Mouse (Mus musculus) ES-CJ7 (cell line): ENCODE measurements at regions not wholly inside any gene's neighbourhood (a gene's known extent, or its start where the extent isn't known, plus 50 kb on each side); places are given as distances from the start of the nearest gene placed in this dataset.

Experiments
- DNase-seq: peaks from one replicate; pipeline ENCODE4 v3.0.0; 2011; ENCODE audit warnings: low read depth, low spot score

- no peak for DNase-seq
Observed at GRCm38 (mm10) chr15:42304097-42304496, 2169.9 kb downstream of the 9330182O14Rik start.

DNA sequence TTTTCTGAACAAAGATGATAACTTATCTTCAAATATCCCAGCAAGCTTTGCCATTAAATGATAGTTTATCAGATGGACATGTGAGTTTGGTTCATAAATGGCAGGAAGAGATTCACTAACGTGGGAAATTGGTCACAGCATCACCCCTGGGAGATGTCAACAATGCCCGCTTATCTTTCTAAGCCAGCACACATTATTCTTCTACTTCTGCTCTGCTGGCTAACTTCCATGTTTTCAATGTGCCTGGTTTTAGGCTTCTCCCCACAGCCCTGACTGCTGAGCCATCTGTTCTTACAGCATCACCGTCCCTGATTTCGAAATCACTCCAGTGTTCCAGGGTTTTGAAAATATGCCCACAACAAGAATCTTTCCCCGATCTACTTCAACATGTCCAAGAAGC, 2175.4 kb downstream of the 9330182O14Rik start:
- no peak for DNase-seq

DNA sequence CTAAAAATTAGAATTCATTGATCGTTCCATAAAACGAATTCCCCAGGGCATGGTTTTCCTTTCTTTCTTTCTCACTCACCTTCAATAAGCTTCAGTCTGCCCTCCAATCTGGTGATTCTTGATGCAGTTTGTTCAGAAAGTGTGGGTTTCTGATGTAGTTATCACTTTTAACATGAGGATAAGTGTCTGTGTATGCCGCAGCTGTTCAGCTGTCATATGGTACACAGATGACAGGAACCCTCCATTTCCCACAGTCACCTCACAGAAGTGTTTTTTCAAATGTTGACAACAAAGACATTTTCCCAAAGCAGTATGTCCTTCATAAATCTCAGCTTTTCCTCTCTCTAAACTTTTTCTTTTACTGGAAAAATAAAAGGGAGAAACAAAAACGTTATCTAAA, 2177.0 kb downstream of the 9330182O14Rik start:
- DNase-seq = no peak

DNA sequence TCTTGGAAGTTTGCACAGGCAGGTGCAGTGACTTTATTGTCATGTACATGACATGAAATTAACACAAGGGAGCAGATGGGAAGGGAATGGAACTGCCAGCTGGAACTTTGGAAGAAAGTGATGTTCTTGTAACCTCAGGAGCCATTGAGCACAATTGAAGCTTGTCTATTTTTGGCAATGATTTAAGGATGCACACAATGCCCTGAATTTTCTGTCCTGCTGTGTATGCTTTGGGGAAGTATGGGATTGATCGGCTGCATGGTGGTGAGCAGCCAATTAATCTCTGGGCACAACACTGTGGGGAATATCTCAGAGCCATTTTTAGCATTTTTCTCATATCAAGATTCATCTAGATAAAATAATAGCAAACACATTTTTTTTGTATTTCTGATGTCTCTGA, 2186.2 kb downstream of the 9330182O14Rik start:
- no peak for DNase-seq

- DNase-seq = no peak
Observed at GRCm38 (mm10) chr15:42322940-42323339, 2188.8 kb downstream of the 9330182O14Rik start.

DNA sequence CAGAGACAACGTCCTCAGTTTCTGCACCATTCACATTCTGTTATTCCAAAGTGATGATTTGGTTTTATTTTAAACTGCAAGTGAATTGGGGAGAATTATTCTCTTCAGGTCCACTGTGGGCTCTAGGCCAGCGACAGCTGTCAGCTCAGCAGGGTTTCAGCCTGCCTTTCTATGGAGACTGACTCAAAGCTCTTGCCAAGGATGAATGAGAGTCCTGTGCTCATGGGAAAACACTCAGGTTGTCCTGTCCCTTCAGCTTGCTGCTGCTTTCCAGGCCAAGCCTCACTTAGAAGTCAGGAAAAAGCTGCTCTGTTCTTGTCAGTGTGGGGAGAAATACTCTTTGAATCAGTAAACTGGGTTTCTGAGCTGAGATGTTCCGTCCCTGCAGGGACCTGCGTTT, 2191.1 kb downstream of the 9330182O14Rik start:
- no peak for DNase-seq

DNA sequence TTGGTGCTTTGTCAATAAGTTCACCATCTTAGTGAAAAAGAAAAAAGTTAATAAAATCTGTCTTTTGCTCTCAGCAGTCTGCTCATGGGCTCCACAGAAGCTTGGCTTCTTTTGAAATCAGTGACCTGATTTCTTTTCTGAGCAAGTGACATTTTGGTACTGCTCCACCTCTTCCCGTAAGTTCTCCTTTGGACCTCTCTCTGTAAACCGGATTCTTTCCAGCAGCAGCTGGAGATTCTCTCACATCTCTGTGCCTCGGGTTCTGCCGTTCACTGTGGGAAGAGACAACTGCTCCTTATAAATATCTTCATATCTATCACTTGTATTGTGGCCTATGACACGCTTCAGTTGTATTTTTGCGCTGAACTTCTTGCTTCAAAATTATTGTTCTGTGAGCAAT, 2194.4 kb downstream of the 9330182O14Rik start:
- DNase-seq = no peak

DNA sequence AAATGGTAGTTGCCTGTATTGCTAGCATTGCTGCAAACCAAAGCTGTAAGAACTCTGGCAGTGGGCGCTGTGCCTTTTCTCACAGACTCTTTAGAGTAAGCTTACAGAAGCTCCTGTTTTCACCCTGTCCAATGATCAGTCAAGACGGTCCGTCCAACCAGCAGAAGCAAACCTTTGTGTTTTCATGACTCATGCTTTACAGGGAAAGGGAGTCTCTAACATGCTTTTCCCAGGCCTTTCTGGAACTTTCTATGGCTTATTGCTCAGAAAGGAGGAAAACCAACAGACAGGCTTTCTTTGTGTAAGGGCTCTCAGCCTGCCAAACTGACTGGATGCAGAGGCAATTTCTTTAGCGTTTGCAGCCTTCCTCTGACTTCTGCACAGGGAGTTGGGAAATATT, 2195.6 kb downstream of the 9330182O14Rik start:
- DNase-seq = no peak

DNA sequence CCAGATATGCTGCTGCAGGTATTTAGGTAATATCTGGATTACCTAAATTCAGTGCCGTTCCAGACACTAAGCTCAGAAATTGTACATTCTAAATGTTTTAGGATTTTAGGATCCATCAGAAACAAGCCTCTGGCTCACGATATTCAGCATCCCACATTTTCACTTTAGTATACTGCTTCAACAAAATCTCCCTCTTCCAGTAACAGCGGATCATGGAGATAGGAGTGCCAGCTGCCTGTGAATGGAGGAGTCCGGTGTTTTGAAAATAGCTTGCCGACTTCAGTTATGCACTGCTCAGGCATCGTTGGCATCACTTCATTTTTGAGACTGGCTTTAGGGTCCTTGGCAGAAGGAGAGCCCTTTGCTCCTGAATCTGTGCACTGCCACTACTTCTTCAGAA, 2199.5 kb downstream of the 9330182O14Rik start:
- DNase-seq = no peak

- no peak for DNase-seq
Observed at GRCm38 (mm10) chr15:42346131-42346530, 2212.0 kb downstream of the 9330182O14Rik start.

DNA sequence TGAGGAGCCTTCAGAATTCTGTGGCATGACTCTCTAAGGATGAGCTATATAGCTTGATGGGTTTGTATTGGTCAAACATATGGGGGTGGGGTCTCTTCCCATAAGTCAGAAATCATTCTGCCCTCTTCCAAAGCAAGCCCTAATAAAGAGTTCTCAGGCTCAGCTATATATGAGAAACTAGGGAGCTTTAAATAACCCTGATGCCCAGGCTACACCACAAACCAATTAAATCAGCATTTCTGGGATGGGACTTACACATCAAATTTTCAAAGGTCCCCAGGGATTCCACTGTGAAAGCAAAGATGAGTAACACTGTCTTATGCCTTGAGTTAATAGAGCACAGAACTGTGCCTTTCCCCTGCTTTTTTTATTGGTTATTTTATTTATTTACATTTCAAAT, 2227.7 kb downstream of the 9330182O14Rik start:
- DNase-seq = no peak

GRCm38 (mm10) chr15:42364979-42365378, 2230.8 kb downstream of the 9330182O14Rik start:
- DNase-seq = no peak

- DNase-seq = no peak
Observed at GRCm38 (mm10) chr15:42366796-42367195, 2232.6 kb downstream of the 9330182O14Rik start.

- no peak for DNase-seq
Observed at GRCm38 (mm10) chr15:42369603-42370002, 2235.4 kb downstream of the 9330182O14Rik start.

DNA sequence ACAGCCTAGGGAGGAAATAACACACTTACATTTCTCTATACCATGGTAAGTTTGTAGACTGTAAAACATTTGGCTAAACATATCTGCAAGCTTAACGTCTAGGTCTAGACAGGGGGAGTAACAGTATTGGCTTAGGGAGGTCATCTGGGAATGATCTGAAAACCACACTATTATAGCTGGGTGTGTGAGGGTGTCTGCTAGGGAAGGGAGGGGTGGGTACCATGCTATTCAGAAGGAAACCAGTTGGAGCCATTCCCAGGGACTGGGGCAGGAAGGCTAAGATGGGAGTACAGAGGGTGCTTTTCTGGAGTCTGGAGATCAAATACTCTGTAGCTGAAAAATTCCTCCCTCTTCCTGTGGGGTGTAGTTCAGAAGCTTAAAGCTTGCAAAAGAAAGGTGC, 2235.9 kb downstream of the 9330182O14Rik start:
- no peak for DNase-seq

GRCm38 (mm10) chr15:42372704-42373286, 2238.6 kb downstream of the 9330182O14Rik start:
- DNase-seq = no peak
